Mouse (Mus musculus): Measurements from ENCODE around the gene Aldh8a1.

GRCm38 (mm10) chr10:21389075-21389474, 12.0 kb downstream of the Aldh8a1 start:
- TF ChIP-seq CTCF (IDR thresholded peaks at IDR 0.05; ENCODE audit: low read depth, low read length) (no peak), POLR2A (IDR thresholded peaks at IDR 0.05; ENCODE audit: extremely low read depth, insufficient read depth, low read length) (no peak)
